Mouse (Mus musculus) hindbrain, postnatal 0 days (tissue): ENCODE results near the gene Frzb. TPM values are rescaled to one million over a fixed set of nuclear protein-coding genes. Genes with fewer than 3 reads are reported as not detected.
A peak's percentile ranks its signal among the peaks of the same experiment; 100 is the strongest.

ENCODE experiments used
- ATAC-seq: fragments of 200-750 bp; cut with Nextera tagmentation; 2 replicates; pipeline ENCODE4 v1.8.0; 2017; ENCODE audit warnings: mild to moderate bottlenecking, moderate TSS enrichment, moderate library complexity
- DNase-seq: peaks from one replicate; pipeline ENCODE4 v3.0.0-alpha.2; 2015; ENCODE audit warnings: low spot score
- H3K27ac ChIP-seq: fragments of 300-500 bp; sonication (generic); 2 replicates; pipeline ENCODE4 v1.5.1; 2014; ENCODE audit warnings: mild to moderate bottlenecking
- H3K27me3 ChIP-seq: fragments of 300-500 bp; sonication (generic); 2 replicates; pipeline ENCODE4 v1.6.1; 2014; ENCODE audit warnings: low read length, mixed read lengths; ENCODE audit not compliant: insufficient read depth
- H3K36me3 ChIP-seq: fragments of 300-500 bp; sonication (generic); 2 replicates; pipeline ENCODE4 v1.6.1; 2014; ENCODE audit warnings: low read length, mixed read lengths; ENCODE audit not compliant: insufficient read depth
- H3K4me1 ChIP-seq: fragments of 300-500 bp; sonication (generic); 2 replicates; pipeline ENCODE4 v1.6.1; 2014; ENCODE audit warnings: antibody characterized with exemption, low read length, mixed read lengths; ENCODE audit not compliant: insufficient read depth
- H3K4me2 ChIP-seq: fragments of 300-500 bp; sonication (generic); 2 replicates; pipeline ENCODE4 v1.6.1; 2014; ENCODE audit warnings: low read depth, mild to moderate bottlenecking, low read length, moderate library complexity, mixed read lengths
- H3K4me3 ChIP-seq: fragments of 300-500 bp; sonication (generic); 2 replicates; pipeline ENCODE4 v1.5.1; 2014; ENCODE audit warnings: low read length
- H3K9ac ChIP-seq: fragments of 300-500 bp; sonication (generic); replicated peaks from 2 replicates; pipeline ENCODE4 v1.6.1; 2014; ENCODE audit warnings: mild to moderate bottlenecking, low read length, moderate library complexity, mixed read lengths
- H3K9me3 ChIP-seq: fragments of 300-500 bp; sonication (generic); 2 replicates; pipeline ENCODE4 v1.6.1; 2016; ENCODE audit warnings: low read length, mixed read lengths
- CTCF ChIP-seq: IDR thresholded peaks from 2 replicates; pipeline ENCODE4 v1.5.1; 2016; ENCODE audit warnings: antibody characterized with exemption, control low read depth, low read depth
- WGBS: fragments of 180-500 bp; shearing (Covaris S2); extraction: QIAGEN DNeasy Blood & Tissue Kit; methylation state at CpG from one replicate; pipeline ENCODE4 v1.1.7; 2014; 5-methylcytosine and 5-hydroxymethylcytosine counted together
- polyA plus RNA-seq: library from polyadenylated mRNA; unstranded; fragments of >200 nt; fragmentation: Nextera tagmentation; extraction: Ambion mirVana; gene quantifications from 2 replicates; pipeline ENCODE4 v1.2.1, GENCODE M21; 2015
- total RNA-seq: library from RNA; depleted of rRNA; stranded (reverse); fragments of >200 nt; gene quantifications from 2 replicates; pipeline ENCODE4 v1.2.3, GENCODE M21; 2014

The Frzb gene
- total and polyA plus RNA-seq, 2 experiments from 2014 or later: 9.3 to 9.5 TPM

DNA sequence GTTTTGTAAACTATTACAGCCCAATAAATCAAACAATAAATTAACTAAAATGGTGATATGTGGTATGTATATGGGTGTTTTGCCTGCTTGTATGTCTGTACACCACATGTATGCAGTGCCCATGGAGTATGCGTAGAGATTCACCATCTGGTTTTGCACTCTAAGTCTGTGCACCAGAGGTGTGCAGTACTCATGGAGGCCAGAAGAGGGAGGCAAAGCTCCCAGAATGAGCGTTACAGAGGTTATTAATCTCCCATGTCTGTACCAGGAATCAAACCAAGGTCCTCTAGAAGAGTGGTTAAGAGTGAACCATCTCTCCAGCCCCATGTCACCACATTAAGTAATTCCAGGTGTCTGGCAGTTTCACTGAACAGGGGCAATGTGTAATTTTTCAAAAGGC is 3.5 kb downstream of the Frzb start:
- TF ChIP-seq CTCF: peak; percentile 52
- peaks cover under 1% of the 10 kb centered on the region; the same call in 1 of the 2 replicates for H3K4me1 ChIP-seq
- H3K4me3 ChIP-seq: no peak overlapping the region
- DNase-seq (no peak), ATAC-seq (no peak)
- no peak overlapping the region for H3K4me2 ChIP-seq
- H3K27me3 ChIP-seq: 0 out of 2 replicates have a peak, but pooled peaks cover 5% of the 10 kb centered on the region
- H3K36me3 ChIP-seq: no peaks in the 10 kb centered on the region
- WGBS: 88% methylated on average over 2 of the region's 2 CpGs
- no peak overlapping the region for H3K9ac ChIP-seq
- H3K9me3 ChIP-seq: no peaks in the 10 kb centered on the region
- no peak overlapping the region for H3K27ac ChIP-seq

GRCm38 (mm10) chr2:80441386-80441785 is 6.0 kb downstream of the Frzb start:
- 90% methylated on average over 3 of the region's 3 CpGs for WGBS
- ATAC-seq: no peak

DNA sequence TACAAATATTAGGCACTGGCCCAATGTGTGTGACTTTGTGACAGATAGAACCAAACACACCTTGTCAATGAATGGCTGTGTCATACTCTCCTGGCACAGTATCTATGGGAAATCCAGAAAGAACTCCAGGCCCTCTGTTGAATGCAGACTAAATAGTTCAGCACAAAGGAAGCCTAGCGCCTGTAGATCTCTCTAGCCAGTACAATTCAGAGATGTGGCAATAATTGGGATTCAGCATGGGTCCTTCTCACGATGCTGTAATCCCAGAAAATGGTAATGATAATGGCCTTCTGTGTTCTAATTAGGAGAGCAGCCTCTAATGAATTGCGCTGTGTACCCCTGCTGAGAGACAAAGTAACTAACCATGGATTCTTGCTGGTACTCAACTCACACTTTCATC is 8.6 kb downstream of the Frzb start:
- Histone ChIP-seq H3K4me2 (no peak overlapping the region), H3K27ac (no peak overlapping the region), H3K4me3 (no peak overlapping the region), H3K9me3 (no peaks in the 10 kb centered on the region), H3K36me3 (no peaks in the 10 kb centered on the region), H3K9ac (no peak overlapping the region), H3K4me1 (peaks cover 5% of the 10 kb centered on the region; the same call in 1 of the 2 replicates), H3K27me3 (no peaks in the 10 kb centered on the region)
- ATAC-seq: peak; percentile 40; the same call in 1 of the 2 replicates
- WGBS: 36% methylated on average over 3 of the region's 3 CpGs
- DNase-seq: no peak
- no peak for TF ChIP-seq CTCF

More at GRCm38 (mm10) chr2:80441386-80441785, 6.0 kb downstream of the Frzb start:
- no peak for TF ChIP-seq CTCF
- no peak overlapping the region for H3K4me3 ChIP-seq
- no peaks in the 10 kb centered on the region for H3K9me3 ChIP-seq
- no peak overlapping the region for H3K27ac ChIP-seq
- H3K36me3 ChIP-seq: no peaks in the 10 kb centered on the region
- no peak overlapping the region for H3K4me2 ChIP-seq
- H3K4me1 ChIP-seq: peaks cover 5% of the 10 kb centered on the region; the same call in 1 of the 2 replicates
- no peak overlapping the region for H3K9ac ChIP-seq
- 0 out of 2 replicates have a peak, but pooled peaks cover 5% of the 10 kb centered on the region for H3K27me3 ChIP-seq
- DNase-seq: no peak

DNA sequence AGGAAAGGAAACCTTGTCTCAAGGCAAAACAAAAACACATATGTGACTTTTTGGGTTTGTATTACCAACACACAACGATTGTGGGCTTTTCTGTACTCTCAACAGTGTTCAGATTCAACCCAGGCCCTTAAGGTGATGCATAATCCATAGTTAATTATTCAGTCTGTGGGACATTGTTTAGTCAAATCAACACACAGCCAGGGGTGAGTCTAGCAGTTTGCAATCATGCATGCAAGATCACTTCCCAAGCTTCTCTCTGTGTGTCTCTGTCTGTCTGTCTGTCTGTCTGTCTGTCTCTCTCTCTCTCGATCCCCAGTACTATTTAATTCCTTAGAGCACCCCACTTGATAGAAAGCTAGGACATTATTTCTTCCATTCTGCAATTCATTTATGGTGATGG is 10.0 kb downstream of the Frzb start:
- H3K4me2 ChIP-seq: no peak overlapping the region
- ATAC-seq: no peak
- WGBS: 32% methylated on average over 2 of the region's 2 CpGs
- H3K36me3 ChIP-seq: no peaks in the 10 kb centered on the region
- no peaks in the 10 kb centered on the region for H3K9me3 ChIP-seq
- no peak overlapping the region for H3K9ac ChIP-seq
- no peak overlapping the region for H3K4me3 ChIP-seq
- DNase-seq: no peak
- TF ChIP-seq CTCF: no peak
- H3K4me1 ChIP-seq: peaks cover 5% of the 10 kb centered on the region; the same call in 1 of the 2 replicates
- H3K27ac ChIP-seq: no peak overlapping the region
- H3K27me3 ChIP-seq: no peaks in the 10 kb centered on the region

- 81% methylated on average over 11 of the region's 11 CpGs for WGBS
- ATAC-seq: no peak
- TF ChIP-seq CTCF: no peak
- Histone ChIP-seq H3K27ac (no peak overlapping the region), H3K36me3 (no peaks in the 10 kb centered on the region), H3K9ac (no peak overlapping the region), H3K4me3 (no peak overlapping the region), H3K27me3 (no peaks in the 10 kb centered on the region), H3K4me2 (no peak overlapping the region), H3K4me1 (peaks cover 5% of the 10 kb centered on the region; the same call in 1 of the 2 replicates), H3K9me3 (no peaks in the 10 kb centered on the region)
- DNase-seq: no peak
Measured at GRCm38 (mm10) chr2:80434783-80435572, 12.4 kb downstream of the Frzb start.

DNA sequence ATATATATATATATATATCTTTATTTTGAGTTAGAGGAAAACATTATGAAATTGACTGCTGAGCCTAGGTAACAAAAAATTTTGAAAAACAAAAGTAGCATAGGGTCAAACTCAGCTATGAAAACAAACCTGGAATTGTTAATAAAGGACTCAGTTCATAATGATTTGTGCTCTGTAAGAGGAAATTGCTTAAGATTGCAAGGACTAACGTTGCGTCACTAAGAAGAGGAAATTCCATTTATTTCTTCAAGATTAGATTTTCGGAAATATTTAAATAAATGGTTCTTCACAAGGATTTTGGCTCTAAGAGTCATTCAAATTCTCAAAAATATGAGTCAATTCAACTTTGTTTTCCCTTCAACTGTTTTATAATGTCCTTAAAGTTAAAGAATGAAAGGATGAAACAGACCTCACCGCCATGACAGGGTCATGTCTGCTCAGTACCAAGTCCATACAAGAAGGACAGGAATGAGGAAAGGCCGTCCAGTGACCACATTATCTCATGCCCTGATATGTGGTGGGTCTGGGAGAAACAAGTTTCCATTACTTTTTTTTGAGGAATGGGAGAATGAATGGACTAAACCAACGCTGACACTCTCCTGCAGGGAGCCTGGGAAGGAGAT is 14.1 kb downstream of the Frzb start:
- no peak for TF ChIP-seq CTCF
- no peak for ATAC-seq
- no peak overlapping the region for H3K9ac ChIP-seq
- 95% methylated on average over 6 of the region's 6 CpGs for WGBS
- H3K36me3 ChIP-seq: no peaks in the 10 kb centered on the region
- H3K27me3 ChIP-seq: no peaks in the 10 kb centered on the region
- H3K9me3 ChIP-seq: no peaks in the 10 kb centered on the region
- DNase-seq: no peak
- H3K4me2 ChIP-seq: no peak overlapping the region
- no peak overlapping the region for H3K4me3 ChIP-seq
- no peak overlapping the region for H3K27ac ChIP-seq
- no peaks in the 10 kb centered on the region for H3K4me1 ChIP-seq
